Mouse (Mus musculus): ENCODE results near the gene Fbxo34.

DNA sequence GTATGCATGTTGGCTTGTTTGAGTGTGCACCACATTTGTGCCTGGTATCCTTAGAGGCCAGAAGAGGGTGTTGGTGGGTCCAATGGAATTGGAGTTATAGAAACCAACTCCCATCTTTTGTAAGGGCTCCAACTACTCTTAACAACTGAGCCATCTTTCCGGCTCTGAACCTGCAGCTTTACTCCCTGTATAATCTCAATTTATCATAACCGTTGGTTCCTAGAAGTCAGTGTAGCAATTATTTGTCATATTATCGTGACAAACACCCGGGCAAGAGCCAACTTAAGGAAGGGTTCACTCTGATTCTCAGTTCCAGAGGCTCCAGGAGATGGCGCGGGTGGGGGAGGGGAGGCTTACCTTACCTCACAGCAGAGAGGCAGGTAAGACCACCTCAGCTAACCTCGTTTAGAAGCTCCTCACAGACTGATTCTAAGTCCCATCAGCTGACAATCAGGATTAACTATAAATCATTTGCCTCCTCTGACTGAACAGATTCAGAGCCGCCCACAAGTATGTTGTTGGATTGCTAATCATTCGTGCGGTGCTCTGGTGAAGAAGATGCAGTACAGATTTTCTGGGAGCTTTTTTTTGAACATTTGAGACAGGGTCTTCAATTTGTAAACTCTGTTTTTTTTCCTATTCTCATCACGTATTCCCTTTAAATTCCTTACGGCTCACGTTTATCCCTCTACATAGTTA lies 70.7 kb downstream of the Fbxo34 start:
- TF ChIP-seq CTCF (IDR thresholded peaks at IDR 0.05; ENCODE audit: borderline replicate concordance, extremely low read depth, insufficient read depth, insufficient read length), result no peak
- no peak for TF ChIP-seq POLR2A (IDR thresholded peaks at IDR 0.05; ENCODE audit: borderline replicate concordance, extremely low read depth, insufficient read depth, insufficient read length, poor library complexity, severe bottlenecking)
